Mouse (Mus musculus) spleen, adult 2 months (tissue): ENCODE results near the gene Eef2kmt. TPM values are rescaled to one million over a fixed set of nuclear protein-coding genes. Genes with fewer than 3 reads are reported as not detected.

Experiments
- DNase-seq, 2 experiments: peaks; one replicate each; pipeline versions ENCODE4 v3.0.0 to v3.0.0-alpha.2; 2012 to 2021; ENCODE audit warnings: low spot score in 2 of 2, low read depth in 1 of 2
- H3K27ac ChIP-seq: fragments of 200-500 bp; 2 replicates; pipeline ENCODE4 v1.5.1; 2012; ENCODE audit warnings: low read length, inconsistent platforms; ENCODE audit not compliant: insufficient read depth
- H3K27me3 ChIP-seq: fragments of 200-500 bp; 2 replicates; pipeline ENCODE4 v1.6.1; 2012; ENCODE audit warnings: mild to moderate bottlenecking, moderate library complexity, low read length, inconsistent platforms; ENCODE audit not compliant: control insufficient read depth, insufficient read depth
- H3K36me3 ChIP-seq: fragments of 200-500 bp; 2 replicates; pipeline ENCODE4 v1.6.1; 2012; ENCODE audit warnings: mild to moderate bottlenecking, low read length, inconsistent platforms; ENCODE audit not compliant: control insufficient read depth, insufficient read depth
- H3K4me1 ChIP-seq: fragments of 200-500 bp; 2 replicates; pipeline ENCODE4 v1.6.1; 2011; ENCODE audit warnings: inconsistent platforms; ENCODE audit not compliant: control insufficient read depth, insufficient read depth, insufficient read length
- H3K4me3 ChIP-seq: fragments of 200-500 bp; 2 replicates; pipeline ENCODE4 v1.5.1; 2011; ENCODE audit warnings: mild to moderate bottlenecking, inconsistent platforms; ENCODE audit not compliant: insufficient read depth, insufficient read length; ENCODE audit errors: extremely low read depth
- CTCF ChIP-seq: fragments of 200-500 bp; IDR thresholded peaks from 2 replicates; pipeline ENCODE4 v1.5.1; 2011; ENCODE audit warnings: mild to moderate bottlenecking, inconsistent platforms; ENCODE audit not compliant: insufficient read depth, insufficient read length, insufficient replicate concordance; ENCODE audit errors: extremely low read depth
- POLR2A ChIP-seq: fragments of 200-500 bp; IDR thresholded peaks from 2 replicates; pipeline ENCODE4 v1.6.1; 2011; ENCODE audit warnings: low read depth, low read length, inconsistent platforms
- WGBS: fragments of 180-500 bp; shearing (Covaris S2); methylation state at CpG from one replicate; pipeline ENCODE4 v1.1.7; 2018; 5-methylcytosine and 5-hydroxymethylcytosine counted together
- polyA plus RNA-seq: library from polyadenylated mRNA; depleted of rRNA; stranded (reverse); fragments of >200 nt; gene quantifications from 2 replicates; pipeline ENCODE4 v1.2.3, GENCODE M21; 2012; rRNA removed

Gene Eef2kmt
- 35.4 and 46.6 TPM in 2 replicates for polyA plus RNA-seq

GRCm38 (mm10) chr16:5255779-5256496 lies at the start of gene Eef2kmt:
Gene Eef2kmt, minus strand, starts transcription at chr16:5255983.
- TF ChIP-seq CTCF = peak; percentile 66
- TF ChIP-seq POLR2A = peak; percentile 30
- Histone ChIP-seq H3K4me3 (peak within 1 kb of the TSS; percentile 67), H3K27ac (peak within 1 kb of the TSS; percentile 42)

GRCm38 (mm10) chr16:5295238-5295637 lies 39.5 kb upstream of the Eef2kmt start:
- Histone ChIP-seq H3K4me3 (no peak overlapping the region), H3K4me1 (no peaks in the 10 kb centered on the region), H3K36me3 (no peaks in the 10 kb centered on the region), H3K27ac (no peak overlapping the region), H3K27me3 (no peaks in the 10 kb centered on the region)
- 68% methylated on average over 5 of the region's 5 CpGs for WGBS
- TF ChIP-seq POLR2A (no peak), CTCF (no peak)
- no peak for DNase-seq

More at GRCm38 (mm10) chr16:5255779-5256496, at the start of gene Eef2kmt:
- WGBS = 1% methylated on average over 56 of the region's 57 CpGs
- Histone ChIP-seq H3K4me1 (peaks cover 2% of the 10 kb centered on the region; the same call in 1 of the 2 replicates), H3K27me3 (no peaks in the 10 kb centered on the region), H3K36me3 (no peaks in the 10 kb centered on the region)
- peak; percentile 95 to 99 for DNase-seq

DNA sequence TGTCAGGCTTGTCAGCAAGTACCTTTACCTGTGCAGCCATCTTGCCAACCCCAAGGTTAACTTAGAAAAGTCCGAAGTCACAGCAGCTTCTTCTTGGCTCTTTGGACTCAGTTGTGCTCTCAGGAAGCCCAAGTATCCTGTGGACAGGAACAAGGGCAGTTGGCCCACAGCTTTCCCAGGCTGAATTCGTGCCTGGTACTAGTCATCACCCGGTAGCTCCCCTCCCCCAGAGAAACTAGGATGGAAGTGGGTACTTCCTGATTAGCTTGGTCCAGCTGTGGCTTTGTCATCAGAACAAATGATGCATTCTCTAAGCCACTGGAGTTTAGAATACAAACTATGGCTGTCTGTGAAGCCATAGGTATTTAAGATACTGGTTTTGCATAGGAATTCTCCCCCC lies 29.6 kb upstream of the Eef2kmt start:
- no peak for DNase-seq
- no peak for TF ChIP-seq POLR2A
- TF ChIP-seq CTCF = no peak
- Histone ChIP-seq H3K27me3 (no peaks in the 10 kb centered on the region), H3K36me3 (no peaks in the 10 kb centered on the region), H3K27ac (no peak overlapping the region), H3K4me3 (no peak overlapping the region), H3K4me1 (no peaks in the 10 kb centered on the region)
- 34% methylated on average over 3 of the region's 3 CpGs for WGBS

- DNase-seq = no peak
- 88% methylated on average over 9 of the region's 9 CpGs for WGBS
- H3K4me1 ChIP-seq = no peaks in the 10 kb centered on the region
- H3K36me3 ChIP-seq = no peaks in the 10 kb centered on the region
- H3K4me3 ChIP-seq = no peak overlapping the region
- no peak for TF ChIP-seq POLR2A
- TF ChIP-seq CTCF = no peak
- H3K27me3 ChIP-seq = no peaks in the 10 kb centered on the region
- no peak overlapping the region for H3K27ac ChIP-seq
These were observed 26.9 kb upstream of the Eef2kmt start for GRCm38 (mm10) chr16:5282686-5283085.

GRCm38 (mm10) chr16:5279571-5280222 lies 23.9 kb upstream of the Eef2kmt start:
- Histone ChIP-seq H3K27ac (no peak overlapping the region), H3K36me3 (no peaks in the 10 kb centered on the region), H3K27me3 (no peaks in the 10 kb centered on the region), H3K4me3 (no peak overlapping the region), H3K4me1 (no peaks in the 10 kb centered on the region)
- WGBS = 79% methylated on average over 5 of the region's 5 CpGs
- no peak for TF ChIP-seq CTCF
- TF ChIP-seq POLR2A = no peak
- DNase-seq = no peak

DNA sequence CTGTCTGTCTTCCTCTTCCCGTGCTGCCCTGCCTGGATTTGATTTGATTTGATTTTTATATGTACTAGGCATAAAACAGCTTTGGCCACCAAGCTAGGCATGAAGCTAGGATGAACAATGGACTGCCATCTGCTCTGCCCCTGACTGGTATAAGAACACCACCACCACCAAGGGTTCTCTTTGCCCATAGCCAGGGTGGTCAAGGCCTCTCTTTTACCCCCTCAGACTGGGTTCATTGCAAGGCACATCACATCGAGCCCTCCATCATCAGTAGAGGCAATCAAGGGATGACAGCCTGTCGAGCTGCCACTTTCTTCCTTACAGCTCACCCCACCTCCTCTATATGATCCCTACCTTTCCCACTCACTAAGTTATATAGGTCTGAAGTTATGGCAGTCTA lies 16.6 kb upstream of the Eef2kmt start:
- no peaks in the 10 kb centered on the region for H3K36me3 ChIP-seq
- no peak overlapping the region for H3K27ac ChIP-seq
- no peak overlapping the region for H3K4me3 ChIP-seq
- H3K27me3 ChIP-seq = no peaks in the 10 kb centered on the region
- no peak for DNase-seq
- no peak for TF ChIP-seq CTCF
- TF ChIP-seq POLR2A = no peak
- H3K4me1 ChIP-seq = no peaks in the 10 kb centered on the region
- WGBS = 75% methylated on average over 3 of the region's 3 CpGs

- 84% methylated on average over 4 of the region's 4 CpGs for WGBS
- Histone ChIP-seq H3K36me3 (no peaks in the 10 kb centered on the region), H3K27ac (no peak overlapping the region), H3K4me1 (no peaks in the 10 kb centered on the region), H3K27me3 (no peaks in the 10 kb centered on the region), H3K4me3 (no peak overlapping the region)
- no peak for TF ChIP-seq POLR2A
- no peak for DNase-seq
These were observed 15.7 kb upstream of the Eef2kmt start for GRCm38 (mm10) chr16:5271411-5272035.
